Mouse (Mus musculus) embryonic fibroblast, embryonic 13.5 days (primary cell): ENCODE measurements around the gene Gzmd.

Source experiments
- CTCF ChIP-seq: IDR thresholded peaks from 2 replicates; pipeline ENCODE4 v1.5.1; 2011; ENCODE audit warnings: mild to moderate bottlenecking, control low read depth, low read length, moderate library complexity, borderline replicate concordance; ENCODE audit not compliant: insufficient read depth
- POLR2A ChIP-seq: IDR thresholded peaks from 2 replicates; pipeline ENCODE4 v1.6.1; 2011; ENCODE audit warnings: low read depth, mild to moderate bottlenecking, control low read depth, low read length, moderate library complexity

DNA sequence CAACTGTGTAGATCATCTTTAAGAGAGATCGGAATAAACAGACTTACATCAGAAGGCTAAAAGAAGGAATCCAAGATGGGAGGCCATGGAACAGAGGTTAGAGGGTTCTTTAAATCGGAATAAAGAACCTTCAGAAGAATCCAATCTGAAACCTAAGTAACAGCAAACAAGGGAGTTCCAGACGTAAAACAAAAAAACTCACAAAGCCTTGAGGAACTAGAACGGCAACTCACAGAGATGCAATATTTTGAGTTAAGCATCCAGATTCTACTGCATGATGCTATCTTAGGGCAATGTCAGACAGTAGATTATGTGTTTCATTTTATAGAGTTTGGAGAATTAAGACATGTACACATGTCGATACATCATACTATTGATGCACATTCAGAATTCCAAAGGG is 42.1 kb upstream of the Gzmd start, which contains the start of gene Gzmn:
- no peak for TF ChIP-seq CTCF
- no peak for TF ChIP-seq POLR2A
